Mouse (Mus musculus): Measurements from ENCODE around the gene Gstm1. TPM values are rescaled to one million over a fixed set of nuclear protein-coding genes. Genes with fewer than 3 reads are reported as not detected.
"Not testable (repeated sequence)": the region's sequence is repeated elsewhere in the genome, so short reads cannot be mapped to it uniquely, and the experiment has no call there.

Gene Gstm1
- 100 to 1,000 TPM; 153 to 158 TPM for total RNA-seq (2021)
- long read RNA-seq, experiment 1, transcript Gstm1-201 (8 exons, 1,289 nt) = major isoform, 169 of 198 reads
- long read RNA-seq, experiment 1, partial matches to known transcripts = 9 of 198 reads
- long read RNA-seq, experiment 1, other reads (novel, unspliced or antisense) = 20 of 198 reads
- long read RNA-seq, experiment 2, transcript Gstm1-201 (8 exons, 1,289 nt) = major isoform, 177 of 206 reads
- long read RNA-seq, experiment 2, partial matches to known transcripts = 6 of 206 reads
- long read RNA-seq, experiment 2, other reads (novel, unspliced or antisense) = 19 of 206 reads

- DNase-seq = peak; percentile 98
Observed at GRCm38 (mm10) chr3:108017473-108018189, at the start of gene Gstm1. Gene Gstm1 (minus strand): TSS chr3:108017973.

DNA sequence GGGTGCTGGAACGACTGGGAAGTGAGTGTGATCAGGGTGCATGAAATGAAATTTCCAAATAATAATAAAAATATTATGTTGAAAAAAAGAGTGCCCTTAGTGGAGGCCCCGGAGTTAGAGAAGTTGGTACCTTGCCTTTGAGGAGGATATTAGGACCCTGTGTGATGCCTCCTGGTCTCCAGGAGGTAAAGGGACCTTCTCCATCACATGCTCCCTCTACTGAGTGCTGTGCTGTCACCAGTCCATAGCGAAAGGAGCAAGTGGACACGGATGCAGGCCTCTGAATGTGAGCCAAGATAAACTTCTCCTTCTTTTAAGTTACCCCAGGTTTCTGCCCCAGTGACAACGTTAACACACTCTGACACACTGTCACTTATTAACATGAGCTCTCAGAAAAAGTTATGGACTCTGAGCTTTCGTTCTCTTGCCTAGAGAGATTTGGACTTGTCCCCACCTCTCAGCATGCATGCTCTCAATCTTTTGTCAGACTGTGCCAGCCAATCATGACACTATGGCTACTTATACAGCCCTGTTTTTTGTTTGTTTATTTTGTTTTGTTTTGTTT lies 49.7 kb upstream of the Gstm1 start:
- DNase-seq = no peak

GRCm38 (mm10) chr3:108065551-108065950 lies 47.8 kb upstream of the Gstm1 start:
- DNase-seq = no peak

DNA sequence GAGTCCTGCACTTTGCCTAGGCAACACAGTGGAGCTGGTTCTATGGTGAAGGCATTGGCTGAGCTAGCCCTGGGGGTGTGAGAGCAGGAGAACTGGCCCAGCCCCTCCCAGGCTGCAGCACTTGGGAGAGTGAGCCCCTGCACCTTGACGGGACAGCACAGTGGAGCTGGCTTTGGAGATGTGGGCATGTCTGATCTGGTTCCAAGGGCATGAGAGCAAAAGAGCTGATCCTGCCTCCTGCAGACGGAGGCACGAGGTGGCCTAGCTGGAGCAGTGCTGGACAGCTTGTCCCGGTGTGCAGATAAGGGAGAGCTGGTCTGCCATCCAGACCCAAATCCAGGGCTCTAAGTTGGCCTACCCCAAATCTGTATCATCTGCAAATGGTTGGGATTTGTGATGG lies 46.9 kb upstream of the Gstm1 start:
- no peak for DNase-seq

GRCm38 (mm10) chr3:108062648-108063047 lies 44.9 kb upstream of the Gstm1 start:
- DNase-seq = no peak

DNA sequence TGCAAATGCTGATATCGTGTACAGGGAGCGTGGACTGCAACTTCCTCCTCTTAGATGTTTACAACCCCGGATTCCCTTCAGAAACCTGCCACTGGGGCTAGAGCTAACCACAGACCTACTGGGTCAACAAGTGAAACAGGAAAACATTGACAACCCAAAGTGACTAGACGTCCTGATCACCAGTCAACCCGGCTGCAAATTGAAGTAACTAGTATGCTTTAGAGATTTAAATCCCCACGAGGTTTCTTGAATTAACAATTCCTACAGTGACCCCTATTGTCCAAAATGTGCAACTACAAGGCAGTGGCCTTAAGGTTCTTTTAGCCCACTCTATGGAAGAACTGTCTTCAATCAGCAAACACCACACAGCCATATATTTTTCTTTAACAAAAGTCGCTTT lies 43.6 kb upstream of the Gstm1 start:
- DNase-seq = no peak

- DNase-seq = no peak
Observed at GRCm38 (mm10) chr3:108050493-108050892, 32.7 kb upstream of the Gstm1 start.

- no peak for DNase-seq
Observed at GRCm38 (mm10) chr3:108048306-108048705, 30.5 kb upstream of the Gstm1 start.

DNA sequence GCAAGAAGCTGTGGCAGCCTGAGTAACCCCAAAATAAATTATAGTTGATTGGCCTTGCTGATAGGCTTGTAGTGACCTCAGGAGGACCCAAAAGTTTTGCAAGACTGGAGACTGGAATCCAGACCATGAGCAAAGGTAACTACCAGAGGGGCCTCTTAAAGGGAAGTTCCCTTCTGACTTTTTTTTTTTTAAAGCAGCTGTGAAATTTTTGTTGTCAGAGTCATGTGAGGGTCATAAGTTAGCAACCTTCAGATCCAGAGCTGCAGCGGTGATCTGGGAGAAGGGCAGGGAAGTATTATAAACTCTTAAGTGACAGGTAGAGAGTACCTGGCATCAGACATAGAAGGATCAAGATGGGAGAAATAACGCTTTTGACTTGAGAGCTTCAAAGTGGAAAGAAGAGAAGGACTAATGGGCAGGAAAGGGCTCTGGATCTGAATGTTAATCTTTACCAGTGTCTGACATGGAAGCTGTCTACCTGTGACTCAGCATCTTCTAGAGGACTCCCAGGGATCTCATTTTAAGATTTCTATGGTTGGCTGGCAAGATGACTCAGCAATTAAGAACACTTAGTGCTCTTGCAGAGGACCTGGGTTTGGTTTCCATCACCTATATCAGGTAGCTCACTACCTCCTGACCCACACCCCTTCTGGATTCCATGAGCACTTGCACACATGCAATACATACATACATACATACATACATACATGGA lies 29.3 kb upstream of the Gstm1 start:
- DNase-seq = no peak

DNA sequence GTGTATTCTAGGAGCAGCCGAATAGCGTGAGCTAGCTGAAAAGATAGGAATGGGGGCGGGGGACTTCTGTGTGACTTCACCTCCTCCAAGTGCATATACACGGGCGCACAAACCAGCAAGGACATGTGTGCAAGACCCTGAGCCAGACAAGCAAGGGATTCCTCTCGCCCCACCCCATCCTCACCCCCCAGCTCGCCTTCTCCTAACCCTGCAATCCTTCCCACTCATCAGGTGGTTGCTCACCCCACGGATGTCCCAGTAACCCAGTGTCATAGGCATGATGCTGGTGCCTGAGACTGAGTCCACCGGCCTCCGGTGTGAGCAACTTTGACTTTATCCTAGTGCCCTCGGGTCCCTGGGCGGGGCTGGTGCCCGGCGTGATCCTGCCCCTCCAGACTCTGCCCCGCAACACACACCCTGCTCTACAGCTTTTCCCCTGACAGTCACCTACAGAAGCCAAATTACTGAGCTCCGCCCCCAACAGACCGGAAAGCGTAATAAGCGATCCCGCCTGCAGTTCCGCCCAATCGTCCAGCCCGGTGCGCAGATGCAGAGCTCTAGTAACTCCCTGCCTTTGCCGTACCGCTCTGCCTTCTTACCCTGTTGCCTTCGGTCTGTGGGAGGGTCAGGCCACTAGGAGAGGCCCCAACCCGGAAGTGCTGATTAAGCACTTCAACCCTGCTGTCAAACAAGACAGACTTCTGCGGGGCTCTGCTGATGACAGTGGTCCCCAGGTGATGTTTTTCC lies 26.8 kb upstream of the Gstm1 start, which contains the start of gene Gstm4:
Gstm4 (minus strand) TSS at position 501 of the 747 bp plus-strand sequence.
- peak; percentile 89 for DNase-seq

GRCm38 (mm10) chr3:108033156-108033555 lies 15.4 kb upstream of the Gstm1 start:
- DNase-seq = no peak

- no peak for DNase-seq
Observed at GRCm38 (mm10) chr3:108032113-108032512, 14.3 kb upstream of the Gstm1 start.

- DNase-seq = no peak
Observed at GRCm38 (mm10) chr3:108028641-108029365, 11.0 kb upstream of the Gstm1 start.

DNA sequence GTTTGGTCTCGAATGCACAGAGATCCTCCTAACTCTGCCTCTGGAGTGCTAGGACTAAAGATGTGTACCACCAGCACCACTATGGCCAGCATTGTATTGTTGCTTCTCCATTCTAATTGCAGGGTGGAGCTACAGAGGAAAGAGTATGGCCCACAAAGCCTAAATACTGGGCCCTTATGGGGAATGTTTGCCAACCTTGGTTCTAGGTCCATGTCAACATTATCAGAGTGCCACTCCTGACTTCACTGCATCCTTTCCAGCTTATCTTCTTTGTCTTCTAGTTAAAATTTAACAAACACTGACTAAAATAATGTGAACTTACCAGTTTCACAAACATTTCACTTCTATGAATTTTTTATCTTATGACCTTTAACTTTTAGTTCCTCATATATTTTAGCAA lies 8.8 kb upstream of the Gstm1 start:
- DNase-seq = no peak

DNA sequence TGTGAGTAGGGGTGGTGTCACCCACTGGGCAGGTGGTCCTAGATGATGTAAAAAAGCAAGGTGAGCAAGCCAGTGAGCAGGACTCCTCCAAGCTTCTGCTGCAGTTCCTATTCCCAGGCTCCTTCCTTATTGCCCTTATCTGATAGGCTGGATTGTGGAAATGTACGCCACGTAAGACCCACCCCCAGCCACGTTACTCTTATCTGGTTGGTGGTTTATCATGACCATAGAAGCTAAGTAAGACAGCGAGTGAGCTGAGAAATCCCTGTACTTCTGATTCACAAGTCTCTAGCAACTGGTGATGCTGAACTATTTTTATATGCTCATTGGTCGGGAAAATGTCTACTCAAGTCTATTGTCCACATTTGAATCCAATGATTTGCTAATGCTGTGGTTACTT lies 8.3 kb upstream of the Gstm1 start:
- no peak for DNase-seq

GRCm38 (mm10) chr3:108025318-108025717 lies 7.5 kb upstream of the Gstm1 start:
- DNase-seq = no peak

DNA sequence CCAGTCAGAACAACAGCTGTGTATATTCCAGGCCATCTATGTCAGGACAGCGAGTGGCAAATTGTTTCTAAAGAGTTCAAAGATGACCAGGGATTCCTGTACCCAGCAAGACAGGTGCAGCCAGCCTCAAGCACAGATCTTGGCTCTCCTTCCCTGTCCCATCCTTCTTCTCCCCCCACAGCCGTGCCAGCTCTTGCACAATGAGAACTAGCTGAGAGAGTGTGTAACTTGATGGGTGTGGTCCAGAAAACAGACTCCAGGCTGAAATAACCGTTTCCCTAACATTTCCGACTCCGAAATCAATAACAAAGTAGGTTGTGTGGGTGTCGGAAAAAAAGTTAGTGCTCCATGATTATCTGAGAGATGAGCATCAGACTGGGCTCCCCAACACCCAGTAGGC lies 4.9 kb upstream of the Gstm1 start:
- DNase-seq = peak; percentile 52

- not testable (repeated sequence) for DNase-seq
Observed at GRCm38 (mm10) chr3:108020351-108021022, 2.7 kb upstream of the Gstm1 start.

GRCm38 (mm10) chr3:108019226-108019625 lies 1.5 kb upstream of the Gstm1 start:
- DNase-seq = not testable (repeated sequence)

GRCm38 (mm10) chr3:108018190-108018820 lies 532 bp upstream of the Gstm1 start:
- no peak for DNase-seq

All from gastrocnemius, postnatal 25 days (tissue).